Mouse (Mus musculus) erythroblast, embryonic 14.5 days (primary cell): ENCODE measurements around the gene Ccpg1os. TPM values are rescaled to one million over a fixed set of nuclear protein-coding genes. Genes with fewer than 3 reads are reported as not detected.

Experiments used
- H3K27me3 ChIP-seq: 2 replicates; pipeline ENCODE4 v1.6.1; 2012; ENCODE audit warnings: inconsistent platforms; ENCODE audit not compliant: control insufficient read depth
- H3K36me3 ChIP-seq: 2 replicates; pipeline ENCODE4 v1.6.1; 2012; ENCODE audit warnings: mild to moderate bottlenecking, inconsistent platforms; ENCODE audit not compliant: control insufficient read depth
- H3K4me1 ChIP-seq: 2 replicates; pipeline ENCODE4 v1.6.1; 2012; ENCODE audit warnings: inconsistent platforms; ENCODE audit not compliant: control insufficient read depth
- H3K4me3 ChIP-seq: replicated peaks from 2 replicates; pipeline ENCODE3; 2012; ENCODE audit warnings: moderate library complexity, mild to moderate bottlenecking, inconsistent platforms
- H3K9me3 ChIP-seq: 2 replicates; pipeline ENCODE4 v1.6.1; 2012; ENCODE audit warnings: low read length, inconsistent platforms, mixed read lengths; ENCODE audit not compliant: control insufficient read depth
- GATA1 ChIP-seq: IDR thresholded peaks from 2 replicates; pipeline ENCODE4 v1.6.1; 2012; ENCODE audit warnings: low read length, inconsistent platforms, mixed read lengths
- TAL1 ChIP-seq: IDR thresholded peaks from 3 replicates; pipeline ENCODE4 v1.6.1; 2012; ENCODE audit warnings: low read length, inconsistent platforms, mixed read lengths
- polyA plus RNA-seq: library from polyadenylated mRNA; stranded (reverse); fragments of >175 nt; gene quantifications from 2 replicates; pipeline ENCODE4 v1.2.3, GENCODE M21; 2012

The Ccpg1os gene
- polyA plus RNA-seq, 1 experiment: 0.05 TPM

- TF ChIP-seq TAL1 (no peak), GATA1 (no peak)
- Histone ChIP-seq H3K36me3 (no peaks in the 10 kb centered on the region), H3K4me3 (no peak overlapping the region), H3K4me1 (no peaks in the 10 kb centered on the region), H3K9me3 (no peaks in the 10 kb centered on the region), H3K27me3 (no peaks in the 10 kb centered on the region)
Measured at GRCm38 (mm10) chr9:72936301-72936700, 48.9 kb downstream of the Ccpg1os start.

- no peaks in the 10 kb centered on the region for H3K4me1 ChIP-seq
Measured at GRCm38 (mm10) chr9:72935309-72935708, 49.9 kb downstream of the Ccpg1os start.

GRCm38 (mm10) chr9:72931166-72931790 lies 53.9 kb downstream of the Ccpg1os start:
- TF ChIP-seq GATA1 (no peak), TAL1 (no peak)
- H3K36me3 ChIP-seq: no peaks in the 10 kb centered on the region
- no peaks in the 10 kb centered on the region for H3K4me1 ChIP-seq
- H3K9me3 ChIP-seq: no peaks in the 10 kb centered on the region
- no peak overlapping the region for H3K4me3 ChIP-seq
- H3K27me3 ChIP-seq: peaks cover 19% of the 10 kb centered on the region

More at GRCm38 (mm10) chr9:72935309-72935708, 49.9 kb downstream of the Ccpg1os start:
- H3K36me3 ChIP-seq: no peaks in the 10 kb centered on the region
- TF ChIP-seq TAL1 (no peak), GATA1 (no peak)
- H3K4me3 ChIP-seq: no peak overlapping the region
- no peaks in the 10 kb centered on the region for H3K27me3 ChIP-seq
- H3K9me3 ChIP-seq: no peaks in the 10 kb centered on the region

Other genes starting within 250 kb of the Ccpg1os start
- gene Prtg, start 178.5 kb downstream of the Ccpg1os start, polyA plus RNA-seq: not detected in 2 replicates
- gene Pygo1, start 59.7 kb downstream of the Ccpg1os start, polyA plus RNA-seq: not detected in 2 replicates
- gene Dyx1c1, start 26.6 kb downstream of the Ccpg1os start, polyA plus RNA-seq: not detected in 2 replicates
- 0.01 and 0.04 TPM in 2 replicates for gene Gm44503, start 26.5 kb downstream of the Ccpg1os start, polyA plus RNA-seq
- 0.47 and 0.51 TPM in 2 replicates for gene Ccpg1, start within 50 bp of the Ccpg1os start, polyA plus RNA-seq
- gene Pigb, start 55.0 kb upstream of the Ccpg1os start, polyA plus RNA-seq: 0.01 and 0.05 TPM in 2 replicates
- 0.06 TPM in 1 of 2 replicates, not detected in the other for gene Rab27a, start 59.5 kb upstream of the Ccpg1os start, polyA plus RNA-seq
- gene Khdc3, start 116.5 kb upstream of the Ccpg1os start, polyA plus RNA-seq: not detected in 2 replicates
- not detected in 2 replicates for gene Gm20509, start 117.1 kb upstream of the Ccpg1os start, polyA plus RNA-seq
- gene Rsl24d1, start 128.0 kb upstream of the Ccpg1os start, polyA plus RNA-seq: 0.10 and 0.37 TPM in 2 replicates